Mouse (Mus musculus) spleen, adult 2 months (tissue): ENCODE results near the gene Cnksr1.

Source experiments
- CTCF ChIP-seq: fragments of 200-500 bp; IDR thresholded peaks from 2 replicates; pipeline ENCODE4 v1.5.1; 2011; ENCODE audit warnings: mild to moderate bottlenecking, inconsistent platforms; ENCODE audit not compliant: insufficient read depth, insufficient read length, insufficient replicate concordance; ENCODE audit errors: extremely low read depth
- POLR2A ChIP-seq: fragments of 200-500 bp; IDR thresholded peaks from 2 replicates; pipeline ENCODE4 v1.6.1; 2011; ENCODE audit warnings: low read depth, low read length, inconsistent platforms

DNA sequence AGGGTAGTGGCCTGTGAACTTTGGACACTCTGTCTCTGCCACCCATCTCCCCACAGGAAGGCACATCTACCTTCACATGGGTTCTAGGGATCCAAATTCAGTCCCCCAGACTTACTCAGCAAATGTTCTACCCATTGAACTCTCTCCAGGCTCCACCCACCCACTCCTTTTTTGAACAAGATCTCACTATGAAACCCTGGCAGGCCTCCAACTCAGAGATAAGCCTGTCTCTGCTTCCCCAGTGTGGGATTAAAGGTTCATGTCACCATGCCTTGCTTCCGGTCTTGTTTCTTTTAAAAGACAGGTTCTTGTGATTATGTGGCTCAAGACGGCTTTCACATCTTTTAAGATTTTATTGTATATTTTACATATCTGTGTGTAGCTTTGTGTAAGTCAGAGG, 46.7 kb upstream of the Cnksr1 start:
- TF ChIP-seq POLR2A (no peak), CTCF (no peak)
